Mouse (Mus musculus) CH12F3 (cell line): ENCODE data around the gene Dnajc10.

Experiments
- in situ Hi-C: fragments of 300-500 bp; cut with MboI; formaldehyde crosslinking; loops from 2 replicates; pipeline ENCODE4 v1.14.3; 2020; ENCODE audit warnings: low sequenced_read_pairs

Dnajc10 gene

DNA sequence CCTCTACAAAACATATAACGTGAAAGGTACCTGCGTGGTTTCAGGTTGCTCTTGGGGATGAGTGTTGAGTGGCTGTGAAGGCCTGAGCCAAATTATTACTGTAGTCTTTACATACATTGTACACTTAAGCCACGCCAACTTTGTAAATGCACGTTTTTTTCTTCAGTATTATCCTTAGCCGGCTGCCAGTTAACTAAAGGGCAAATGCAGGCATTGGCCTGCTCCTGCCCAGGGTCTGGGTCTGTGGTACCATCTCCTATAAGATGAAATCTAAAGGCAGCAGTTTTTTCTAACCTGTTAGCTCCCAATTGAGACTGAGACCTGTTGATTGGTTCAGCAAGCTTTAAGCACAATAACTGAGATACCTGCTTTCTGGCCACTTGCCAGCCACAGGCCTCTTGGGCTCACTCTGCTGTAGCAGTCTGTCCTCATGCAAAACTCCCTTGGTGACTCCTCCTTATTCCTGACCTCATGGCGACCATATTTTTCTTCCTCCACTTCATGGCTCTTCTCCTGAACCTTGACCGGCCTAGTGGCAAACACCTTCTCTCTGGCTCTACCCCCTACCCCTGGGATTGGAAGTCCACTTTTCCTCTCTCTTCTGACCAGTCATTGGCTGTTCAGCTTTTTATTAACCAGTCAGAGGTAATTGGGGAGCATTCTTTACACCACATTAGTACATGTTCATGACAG, 13.8 kb downstream of the Dnajc10 start:
- in situ Hi-C loops, result no loop called here

DNA sequence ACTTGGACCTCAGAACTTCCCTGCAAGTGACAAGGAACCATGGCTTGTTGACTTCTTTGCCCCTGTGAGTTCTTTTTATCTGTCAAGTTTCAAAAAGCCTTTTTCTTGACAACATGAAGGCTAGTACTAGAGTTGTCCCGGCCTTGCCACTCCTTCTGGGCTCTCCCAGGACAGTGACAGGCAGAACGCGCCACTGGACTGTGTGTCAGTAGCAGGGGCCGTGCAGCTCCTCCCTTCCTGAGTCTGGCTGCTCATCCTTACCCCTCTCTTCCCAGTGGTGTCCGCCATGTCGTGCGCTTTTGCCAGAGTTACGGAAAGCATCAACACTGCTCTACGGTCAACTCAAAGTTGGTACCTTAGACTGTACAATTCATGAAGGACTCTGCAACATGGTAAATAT, 25.3 kb downstream of the Dnajc10 start:
- in situ Hi-C loops, result no loop called here

DNA sequence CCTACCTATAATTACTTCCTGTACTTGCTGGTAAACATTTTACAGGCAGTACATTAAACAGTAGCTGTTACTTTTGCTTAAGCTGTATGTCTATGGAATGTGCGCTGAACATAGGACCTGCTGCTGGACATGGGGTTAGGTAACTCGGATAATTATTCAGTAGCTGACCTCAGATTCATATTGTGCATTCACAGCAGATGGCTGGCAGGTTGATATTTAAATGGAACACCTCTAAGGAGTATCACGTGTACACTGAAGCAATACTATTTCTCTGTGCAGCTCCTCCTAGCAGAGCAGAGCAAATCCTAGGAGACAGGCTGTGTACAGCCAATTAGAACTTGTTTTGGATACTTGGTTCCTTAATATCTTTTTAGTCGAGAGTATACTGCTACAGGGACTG, 39.3 kb downstream of the Dnajc10 start:
- in situ Hi-C loops, result no loop called here

GRCm38 (mm10) chr2:80356656-80357231, 41.5 kb downstream of the Dnajc10 start:
- in situ Hi-C loops, result no loop called here

DNA sequence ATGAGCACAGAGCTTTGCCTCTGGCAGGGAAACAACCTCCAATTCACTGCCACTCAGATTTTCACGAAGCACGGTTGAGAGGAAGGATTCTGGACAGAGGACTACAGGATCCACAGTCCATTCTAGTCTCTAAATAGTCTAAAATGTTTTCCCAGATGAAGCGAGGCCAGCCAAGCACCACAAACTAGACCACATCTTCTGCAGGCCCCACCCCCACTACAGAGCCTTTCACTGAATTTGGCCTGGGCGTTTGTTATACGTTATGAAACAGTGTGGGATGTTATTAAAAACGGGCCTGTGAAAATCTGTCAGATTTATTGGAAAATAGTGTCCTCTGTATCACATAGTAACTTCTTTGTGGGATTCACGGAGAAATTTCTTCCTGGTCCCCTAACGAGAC, 56.2 kb downstream of the Dnajc10 start:
- in situ Hi-C loops, result no loop called here

DNA sequence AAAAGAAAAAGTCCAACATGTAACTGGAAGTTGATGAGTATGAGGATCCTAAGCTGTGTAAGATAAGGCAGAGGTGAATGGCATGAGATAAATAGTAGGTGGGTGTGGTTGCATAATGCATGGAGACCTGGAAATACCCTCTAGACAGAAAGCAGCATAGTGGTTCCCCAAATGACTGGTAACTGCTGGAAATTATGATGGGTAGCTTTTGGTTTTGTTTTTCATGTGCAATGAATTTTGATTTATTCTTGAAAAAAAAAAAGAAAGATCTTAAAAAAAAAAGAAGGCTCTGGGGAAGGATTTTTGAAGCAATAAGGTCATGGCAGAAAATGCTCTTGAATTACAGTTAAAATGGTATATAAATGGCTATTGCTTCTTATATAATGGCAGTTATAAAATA, 59.6 kb downstream of the Dnajc10 start:
- in situ Hi-C loops, result no loop called here

GRCm38 (mm10) chr2:80379848-80380247, 64.6 kb downstream of the Dnajc10 start:
- in situ Hi-C loops, result no loop called here

DNA sequence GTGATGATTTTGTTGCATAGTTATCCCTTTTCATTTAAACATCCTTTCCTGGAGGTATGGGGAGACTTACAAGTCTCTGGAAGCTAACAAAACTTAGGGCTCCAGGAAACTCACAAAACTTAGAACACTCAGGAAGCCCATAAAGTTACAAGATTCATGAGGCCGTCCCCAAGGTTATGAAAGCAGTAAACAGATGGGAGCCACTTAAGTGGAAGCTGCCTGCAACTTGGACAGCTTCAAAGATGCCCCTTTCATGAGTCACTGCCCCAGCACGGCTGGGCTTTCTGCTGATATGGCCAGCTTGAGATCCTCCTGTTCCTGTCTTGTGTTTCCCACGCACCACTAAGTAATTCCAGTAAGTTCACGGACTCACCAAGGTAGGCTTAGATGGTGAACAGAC, 69.2 kb downstream of the Dnajc10 start:
- in situ Hi-C loops, result no loop called here

GRCm38 (mm10) chr2:80386255-80386654, 71.0 kb downstream of the Dnajc10 start:
- in situ Hi-C loops, result no loop called here

GRCm38 (mm10) chr2:80387668-80388067, 72.4 kb downstream of the Dnajc10 start:
- in situ Hi-C loops, result no loop called here

DNA sequence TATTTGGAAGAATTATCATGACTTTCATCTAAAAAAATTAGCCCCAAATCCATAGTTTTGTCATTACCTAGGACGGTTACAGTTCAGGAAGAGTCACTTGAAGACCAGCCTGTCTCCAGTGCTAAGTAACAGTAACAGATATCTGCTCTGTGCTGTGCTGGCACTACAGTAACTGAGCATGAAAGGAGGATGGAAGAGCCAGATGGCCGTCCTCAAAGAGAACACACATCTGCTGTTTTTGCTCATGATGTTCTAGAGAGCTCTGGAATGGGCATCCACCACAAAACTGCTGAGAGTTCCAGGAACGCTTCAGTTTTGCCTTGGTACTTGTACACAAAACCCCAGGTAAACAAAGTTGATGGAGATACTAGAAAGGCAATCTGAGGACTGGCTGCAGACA, 73.1 kb downstream of the Dnajc10 start:
- in situ Hi-C loops, result no loop called here

- in situ Hi-C loops, result no loop called here
Measured at GRCm38 (mm10) chr2:80396057-80396456, 80.8 kb downstream of the Dnajc10 start.

- in situ Hi-C loops, result no loop called here
Measured at GRCm38 (mm10) chr2:80396864-80397263, 81.6 kb downstream of the Dnajc10 start.

DNA sequence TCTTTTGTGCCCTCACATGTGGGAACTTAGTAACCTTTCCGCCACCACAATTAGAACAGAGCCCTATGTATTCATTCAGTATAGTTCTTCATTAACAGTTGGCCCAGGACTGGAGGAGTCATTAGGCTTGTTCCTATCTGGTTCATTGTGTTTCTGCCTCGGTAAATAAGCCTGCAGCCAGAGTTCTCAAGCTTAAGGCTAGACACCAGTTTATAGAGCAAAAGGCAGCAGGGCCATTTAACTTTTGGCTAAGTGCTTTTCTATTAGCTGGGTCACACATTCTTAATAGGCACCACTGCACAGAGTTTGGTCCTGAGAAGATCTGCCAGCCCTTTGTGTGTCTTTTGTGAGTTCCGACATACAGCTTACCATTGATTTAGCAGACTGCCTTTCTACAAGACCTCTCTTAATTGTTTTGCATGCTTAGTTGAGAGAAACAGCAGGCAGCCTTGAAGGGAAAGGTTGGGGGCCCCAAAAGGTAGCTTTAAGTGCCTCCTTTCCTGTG, 83.4 kb downstream of the Dnajc10 start:
- in situ Hi-C loops, result no loop called here
